In the genomic region with DNA sequence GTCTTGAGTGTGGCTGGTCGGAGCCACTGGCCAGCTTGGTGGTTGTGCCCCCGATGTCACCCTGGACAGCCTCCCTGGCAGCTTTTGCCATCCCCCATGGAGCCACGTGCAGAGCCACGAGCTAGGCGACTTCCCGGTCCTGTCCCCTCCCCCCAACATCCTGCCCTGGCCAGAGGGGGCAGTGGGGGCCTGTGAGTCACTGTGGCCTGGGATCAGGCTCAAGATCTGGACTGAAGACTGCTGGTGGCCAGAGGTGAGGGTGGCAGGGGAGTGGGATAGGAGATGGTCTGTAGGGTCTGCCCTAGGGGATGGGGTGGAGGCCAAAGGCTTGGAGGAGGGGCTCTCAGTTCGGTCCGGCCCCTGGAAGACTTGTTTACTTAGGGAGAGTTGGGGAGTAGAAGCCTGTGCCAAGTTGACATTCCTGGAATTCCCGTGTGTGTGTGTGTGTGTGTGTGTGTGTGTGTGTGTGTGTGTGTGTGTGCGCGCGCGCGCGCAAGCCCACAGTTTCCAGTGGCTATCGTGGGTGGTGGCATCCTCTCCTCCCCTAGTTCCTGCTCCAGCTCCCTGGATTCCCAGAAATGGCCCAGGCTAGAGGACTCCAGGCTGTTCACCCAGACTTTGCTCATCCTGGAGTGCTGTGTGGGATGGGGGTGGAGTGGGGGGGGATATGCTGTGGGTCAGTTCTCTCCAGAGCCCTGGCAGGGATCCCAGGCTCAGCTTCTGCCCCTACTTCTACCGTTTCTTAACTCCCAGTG, we compare ENCODE assay signal across 8 mouse cellular contexts. TPM values are rescaled to one million over a fixed set of nuclear protein-coding genes. Genes with fewer than 3 reads are reported as not detected.
DNase-seq lines count a peak whose midpoint lies in the region; ATAC-seq lines count a peak whose summit lies in the region.

No protein-coding gene starts in this region.

- H3K4me1 ChIP-seq in embryonic facial prominence, embryonic 14.5 days (ENCODE audit: control insufficient read depth, insufficient read depth, low read length): peaks cover 37% of the 10 kb centered on the region
- H3K4me1 ChIP-seq in heart, embryonic 15.5 days (replicated peaks): peaks cover 60% of the 10 kb centered on the region

- H3K27me3 ChIP-seq in embryonic facial prominence, embryonic 14.5 days (replicated peaks; ENCODE audit: control insufficient read depth, insufficient read depth, low read length): peaks cover 4% of the 10 kb centered on the region; the same call in 1 of the 2 replicates
- H3K27me3 ChIP-seq in heart, embryonic 15.5 days: no peaks in the 10 kb centered on the region
- H3K27me3 ChIP-seq in splenic B cell, adult 2 months (ENCODE audit: control insufficient read depth, insufficient read depth, low read length, poor library complexity, severe bottlenecking): no peaks in the 10 kb centered on the region

- WGBS in embryonic facial prominence, embryonic 14.5 days: 0% methylated on average over 9 of the region's 17 CpGs
- WGBS in heart, embryonic 15.5 days: under 1% methylated on average over 11 of the region's 17 CpGs

- peak overlapping the region; percentile 93 for H3K27ac ChIP-seq in embryonic facial prominence, embryonic 14.5 days (replicated peaks; ENCODE audit: low read depth, low read length)
- H3K27ac ChIP-seq in heart, embryonic 15.5 days: peak overlapping the region; percentile 99

- peaks cover 14% of the 10 kb centered on the region for H3K36me3 ChIP-seq in embryonic facial prominence, embryonic 14.5 days (ENCODE audit: control insufficient read depth, insufficient read depth, low read length)
- peaks cover 12% of the 10 kb centered on the region for H3K36me3 ChIP-seq in heart, embryonic 15.5 days
- no peaks in the 10 kb centered on the region for H3K36me3 ChIP-seq in splenic B cell, adult 2 months (ENCODE audit: control insufficient read depth, insufficient read depth, low read length, poor library complexity, severe bottlenecking)

- ATAC-seq in CD4-positive, CD25-positive, alpha-beta regulatory T cell, adult 4 months: no peak
- peak; percentile 54 for ATAC-seq in embryonic facial prominence, embryonic 14.5 days (ENCODE audit: low read depth)
- peak; percentile 65 for ATAC-seq in heart, embryonic 15.5 days (replicated peaks; ENCODE audit: insufficient number of reproducible peaks, insufficient read depth, low FRiP score, low read depth)
- ATAC-seq in megakaryocyte, adult 5-6 weeks (ENCODE audit: poor library complexity, severe bottlenecking): peak; percentile 34

- DNase-seq in CD4-positive, CD25-positive, alpha-beta regulatory T cell, adult 2 months (ENCODE audit: low read depth, low spot score): peak; percentile 45
- peak; percentile 86 for DNase-seq in MN1 (ENCODE audit: low spot score)
- DNase-seq in embryonic facial prominence, embryonic 14.5 days (ENCODE audit: low spot score): peak; percentile 90
- peak; percentile 94 for DNase-seq in kidney, postnatal 14 days
- DNase-seq in splenic B cell, adult 2 months (ENCODE audit: low read depth, low spot score): peak; percentile 34

- H3K4me2 ChIP-seq in embryonic facial prominence, embryonic 14.5 days (ENCODE audit: low read depth, low read length): peak overlapping the region; percentile 93
- H3K4me2 ChIP-seq in heart, embryonic 15.5 days: peak overlapping the region; percentile 98

- peak overlapping the region; percentile 81 for H3K4me3 ChIP-seq in embryonic facial prominence, embryonic 14.5 days (ENCODE audit: low read depth, low read length)
- H3K4me3 ChIP-seq in heart, embryonic 15.5 days: peak overlapping the region; percentile 95

- peak overlapping the region; percentile 87 for H3K9ac ChIP-seq in embryonic facial prominence, embryonic 14.5 days (ENCODE audit: low read depth, low read length)
- peak overlapping the region; percentile 75 for H3K9ac ChIP-seq in heart, embryonic 15.5 days

- H3K9me3 ChIP-seq in embryonic facial prominence, embryonic 14.5 days (ENCODE audit: control insufficient read depth, low read length): no peaks in the 10 kb centered on the region
- H3K9me3 ChIP-seq in heart, embryonic 15.5 days (replicated peaks): no peaks in the 10 kb centered on the region

RNA-seq across cellular contexts. Expression of a gene that starts 1.4 kb away (rescaled TPM):
- 1 to 10 TPM; 1.3 to 1.5 TPM for polyA plus RNA-seq in CD4-positive, CD25-positive, alpha-beta regulatory T cell, adult 4 months (2017; shearing (Covaris generic))
- polyA plus RNA-seq in embryonic facial prominence, embryonic 14.5 days (2014; fragmentation: Nextera tagmentation; extraction: Ambion mirVana): 85.1 and 86.2 TPM in 2 replicates
- polyA plus RNA-seq in heart, embryonic 15.5 days (2015; fragmentation: Nextera tagmentation; extraction: Ambion mirVana): 48.9 and 62.8 TPM in 2 replicates
- 1.4 and 1.5 TPM in 2 replicates for total RNA-seq in megakaryocyte, adult 5-6 weeks (2015)
- total RNA-seq in megakaryocyte, adult 5-6 weeks (2017): 1.9 and 3.3 TPM in 2 replicates

RNA-seq across cellular contexts. Expression of a gene that starts 1.5 kb away (rescaled TPM):
- polyA plus RNA-seq in CD4-positive, CD25-positive, alpha-beta regulatory T cell, adult 4 months (2017; shearing (Covaris generic)): 10 to 100 TPM; 19.4 to 20.8 TPM
- polyA plus RNA-seq in embryonic facial prominence, embryonic 14.5 days (2014; fragmentation: Nextera tagmentation; extraction: Ambion mirVana): 59.3 and 65.2 TPM in 2 replicates
- 59.5 and 63.5 TPM in 2 replicates for polyA plus RNA-seq in heart, embryonic 15.5 days (2015; fragmentation: Nextera tagmentation; extraction: Ambion mirVana)
- total RNA-seq in megakaryocyte, adult 5-6 weeks (2015): 16.6 and 24.0 TPM in 2 replicates
- 17.9 and 27.6 TPM in 2 replicates for total RNA-seq in megakaryocyte, adult 5-6 weeks (2017)

RNA-seq across cellular contexts. Expression of a gene that starts 9.2 kb away (rescaled TPM):
- polyA plus RNA-seq in CD4-positive, CD25-positive, alpha-beta regulatory T cell, adult 4 months (2017; shearing (Covaris generic)): 10 to 100 TPM in 1 of 2 experiments, 1 to 10 TPM in 1; 7.8 to 12.0 TPM
- 54.9 and 60.7 TPM in 2 replicates for polyA plus RNA-seq in embryonic facial prominence, embryonic 14.5 days (2014; fragmentation: Nextera tagmentation; extraction: Ambion mirVana)
- 28.7 and 35.2 TPM in 2 replicates for polyA plus RNA-seq in heart, embryonic 15.5 days (2015; fragmentation: Nextera tagmentation; extraction: Ambion mirVana)
- 13.3 and 16.8 TPM in 2 replicates for total RNA-seq in megakaryocyte, adult 5-6 weeks (2015)
- total RNA-seq in megakaryocyte, adult 5-6 weeks (2017): 21.6 and 26.4 TPM in 2 replicates

RNA-seq across cellular contexts. Expression of a gene that starts 15.5 kb away (rescaled TPM):
- not detected for polyA plus RNA-seq in CD4-positive, CD25-positive, alpha-beta regulatory T cell, adult 4 months (2017; shearing (Covaris generic))
- polyA plus RNA-seq in embryonic facial prominence, embryonic 14.5 days (2014; fragmentation: Nextera tagmentation; extraction: Ambion mirVana): 6.6 and 10.3 TPM in 2 replicates
- polyA plus RNA-seq in heart, embryonic 15.5 days (2015; fragmentation: Nextera tagmentation; extraction: Ambion mirVana): 24.9 and 26.2 TPM in 2 replicates
- 1.6 and 1.8 TPM in 2 replicates for total RNA-seq in megakaryocyte, adult 5-6 weeks (2015)
- total RNA-seq in megakaryocyte, adult 5-6 weeks (2017): 1.5 and 2.0 TPM in 2 replicates

RNA-seq across cellular contexts. Expression of a gene that starts 21.4 kb away (rescaled TPM):
- 10 to 100 TPM; 66.1 to 92.2 TPM for polyA plus RNA-seq in CD4-positive, CD25-positive, alpha-beta regulatory T cell, adult 4 months (2017; shearing (Covaris generic))
- polyA plus RNA-seq in embryonic facial prominence, embryonic 14.5 days (2014; fragmentation: Nextera tagmentation; extraction: Ambion mirVana): 16.9 and 20.4 TPM in 2 replicates
- polyA plus RNA-seq in heart, embryonic 15.5 days (2015; fragmentation: Nextera tagmentation; extraction: Ambion mirVana): 56.3 and 57.5 TPM in 2 replicates
- total RNA-seq in megakaryocyte, adult 5-6 weeks (2015): 31.2 and 34.5 TPM in 2 replicates
- total RNA-seq in megakaryocyte, adult 5-6 weeks (2017): 9.1 and 12.3 TPM in 2 replicates

Comparison
In these comparisons a context has a peak if more than half of its experiments do, and no peak if none do; other contexts are left out.
1. DNase-seq: peak in every context shown above with its lines; median percentile 94 in kidney, postnatal 14 days; 90 in embryonic facial prominence, embryonic 14.5 days; 86 in MN1; 45 in CD4-positive, CD25-positive, alpha-beta regulatory T cell, adult 2 months; 34 in splenic B cell, adult 2 months.
2. RNA of a gene that starts 1.4 kb away (polyA plus RNA-seq): 85.1 to 86.2 TPM in embryonic facial prominence, embryonic 14.5 days and 48.9 to 62.8 TPM in heart, embryonic 15.5 days; 1.3 to 1.5 TPM in CD4-positive, CD25-positive, alpha-beta regulatory T cell, adult 4 months; every median in the first group is over 10 times any median in the second.